Mouse (Mus musculus) thymus, postnatal 14 days (tissue): ENCODE data around the gene Taf7l.
A peak's percentile ranks its signal among the peaks of the same experiment; 100 is the strongest.

Experiments
- DNase-seq: peaks from one replicate; pipeline ENCODE4 v3.0.0; 2021

Taf7l gene

DNA sequence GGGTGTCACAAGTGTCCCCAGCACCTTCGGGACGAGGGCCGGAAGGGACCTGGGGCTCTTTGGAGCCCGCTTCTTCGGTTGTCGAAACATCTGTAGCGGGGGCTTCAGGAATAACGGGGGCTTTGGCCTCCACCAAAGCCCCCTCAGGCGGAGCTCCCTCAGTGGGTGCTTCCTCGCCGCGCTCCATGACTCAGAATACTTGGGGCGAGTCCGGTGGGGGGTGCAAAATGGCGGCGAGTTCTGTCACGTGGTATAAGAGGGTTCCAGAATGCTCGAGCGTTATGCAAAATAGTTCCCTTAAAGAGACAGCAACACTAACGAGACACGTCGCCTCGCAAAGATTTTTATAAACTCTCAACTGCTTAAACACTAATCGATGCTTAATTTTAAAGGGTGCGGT is at the start of gene Taf7l:
Taf7l (minus strand) TSS at position 201 of the 400 bp plus-strand sequence.
- DNase-seq: no peak

DNA sequence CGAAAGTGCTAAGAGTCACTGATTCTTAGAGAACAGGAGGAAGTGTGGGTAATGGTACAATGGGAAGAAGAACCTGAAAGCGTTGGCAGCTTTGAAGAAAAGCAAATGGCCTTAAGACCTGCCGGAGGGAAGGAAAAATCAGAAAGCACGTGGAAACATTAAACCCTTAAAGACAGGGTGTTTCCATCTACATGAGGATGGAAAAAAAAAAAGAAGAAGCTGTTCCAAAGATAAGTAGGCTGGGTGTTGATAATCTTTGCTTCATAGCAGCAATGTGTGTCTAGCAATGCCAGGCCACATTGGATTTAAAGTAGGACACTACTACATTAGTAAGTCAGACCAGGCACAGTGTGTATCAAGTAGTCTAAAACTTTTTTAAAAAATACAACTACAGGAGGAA is 49.0 kb upstream of the Taf7l start:
- DNase-seq: no peak

DNA sequence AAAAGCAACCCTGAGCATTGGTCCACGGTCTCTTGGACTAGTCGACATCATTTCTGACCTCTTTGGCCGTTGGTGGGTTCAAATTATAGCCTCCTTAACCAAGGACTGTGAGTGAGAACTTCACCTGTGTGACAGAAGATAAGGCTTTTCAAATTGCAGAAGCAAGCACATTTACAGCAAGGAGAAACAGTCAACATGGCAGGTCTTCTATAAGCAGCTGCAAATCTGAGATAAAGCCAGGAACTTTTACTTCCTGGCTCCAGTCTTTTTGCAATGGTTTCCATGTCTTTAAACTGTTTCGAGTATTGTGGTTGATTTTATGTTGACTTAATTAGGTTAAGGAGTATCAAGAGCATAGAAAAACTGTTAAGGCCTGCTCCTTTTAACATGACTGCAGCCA is 47.5 kb upstream of the Taf7l start:
- DNase-seq: no peak

DNA sequence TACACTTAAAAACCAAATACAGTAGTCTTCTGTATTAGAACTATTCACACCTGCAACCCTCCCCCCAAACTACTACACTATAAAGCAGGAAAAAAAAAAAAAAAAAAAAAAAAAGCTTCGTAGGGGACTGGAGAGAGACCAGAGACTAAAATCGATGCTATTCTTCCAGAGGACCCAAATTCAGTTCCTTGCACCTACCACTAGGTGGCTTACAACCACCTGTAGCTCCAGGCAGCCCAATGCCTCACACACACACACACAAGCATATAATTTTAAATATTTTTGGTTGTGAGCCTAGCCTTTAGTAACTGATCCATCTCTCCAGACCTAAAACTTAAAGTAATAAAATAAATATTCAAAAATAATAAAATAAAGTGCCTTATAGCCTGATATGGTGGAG is 33.2 kb upstream of the Taf7l start:
- no peak for DNase-seq

DNA sequence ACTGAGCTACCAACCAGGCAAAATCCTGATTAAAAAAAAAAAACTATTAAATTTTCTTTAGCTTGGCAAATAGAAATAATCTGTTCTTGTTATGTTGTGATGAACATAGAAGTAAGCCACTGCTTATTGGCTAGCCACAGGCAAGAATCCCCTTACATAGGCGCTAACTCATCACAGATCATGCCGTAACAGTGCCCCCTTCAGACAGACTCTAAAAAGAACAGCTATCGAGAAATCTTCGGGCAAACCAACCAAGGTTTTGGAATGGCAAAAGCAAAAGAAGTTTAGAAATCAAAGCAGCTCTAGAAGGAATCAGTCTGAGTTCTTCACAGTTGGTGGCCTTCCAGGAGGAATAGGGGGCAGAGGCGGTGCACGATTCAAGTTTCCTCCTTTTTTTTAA is 31.7 kb upstream of the Taf7l start:
- DNase-seq: no peak

DNA sequence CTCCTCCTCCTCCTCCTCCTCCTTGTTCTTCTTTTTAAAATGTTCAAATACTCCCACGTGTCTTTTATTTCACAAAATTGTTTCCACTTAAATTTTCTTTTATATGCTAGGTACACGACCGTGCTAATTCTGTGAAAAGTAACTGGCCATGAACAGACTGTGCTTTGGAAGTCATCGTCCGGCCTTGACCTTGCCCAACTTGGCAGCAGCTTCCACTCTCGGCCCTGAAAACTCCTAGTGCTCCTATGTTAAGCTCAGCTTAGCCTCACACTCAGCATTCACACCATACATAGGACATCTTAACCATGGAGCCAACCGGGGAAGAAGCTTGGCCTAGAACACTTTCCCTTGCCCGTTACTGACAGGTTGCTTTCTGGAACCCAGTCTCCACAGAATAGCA is 24.4 kb upstream of the Taf7l start:
- DNase-seq: no peak

DNA sequence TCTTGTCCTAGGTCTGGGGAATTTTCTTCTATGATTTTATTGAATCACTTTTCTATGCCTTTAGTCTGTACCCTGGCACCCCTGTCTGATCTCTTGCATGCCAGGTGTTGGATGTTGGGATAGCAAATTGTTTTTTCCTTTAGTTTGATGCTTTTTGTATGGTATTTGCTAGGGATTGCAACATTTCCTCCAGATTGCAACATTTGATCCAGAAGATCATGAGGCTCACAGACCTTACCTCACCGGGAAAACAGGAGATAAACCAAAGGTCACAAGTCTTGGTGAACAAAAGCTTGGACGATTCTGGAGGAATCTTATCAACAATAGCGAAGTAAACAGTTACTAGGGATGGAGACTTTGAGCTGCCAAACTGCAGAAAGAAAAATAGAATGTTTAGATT is 5.4 kb upstream of the Taf7l start:
- no peak for DNase-seq

DNA sequence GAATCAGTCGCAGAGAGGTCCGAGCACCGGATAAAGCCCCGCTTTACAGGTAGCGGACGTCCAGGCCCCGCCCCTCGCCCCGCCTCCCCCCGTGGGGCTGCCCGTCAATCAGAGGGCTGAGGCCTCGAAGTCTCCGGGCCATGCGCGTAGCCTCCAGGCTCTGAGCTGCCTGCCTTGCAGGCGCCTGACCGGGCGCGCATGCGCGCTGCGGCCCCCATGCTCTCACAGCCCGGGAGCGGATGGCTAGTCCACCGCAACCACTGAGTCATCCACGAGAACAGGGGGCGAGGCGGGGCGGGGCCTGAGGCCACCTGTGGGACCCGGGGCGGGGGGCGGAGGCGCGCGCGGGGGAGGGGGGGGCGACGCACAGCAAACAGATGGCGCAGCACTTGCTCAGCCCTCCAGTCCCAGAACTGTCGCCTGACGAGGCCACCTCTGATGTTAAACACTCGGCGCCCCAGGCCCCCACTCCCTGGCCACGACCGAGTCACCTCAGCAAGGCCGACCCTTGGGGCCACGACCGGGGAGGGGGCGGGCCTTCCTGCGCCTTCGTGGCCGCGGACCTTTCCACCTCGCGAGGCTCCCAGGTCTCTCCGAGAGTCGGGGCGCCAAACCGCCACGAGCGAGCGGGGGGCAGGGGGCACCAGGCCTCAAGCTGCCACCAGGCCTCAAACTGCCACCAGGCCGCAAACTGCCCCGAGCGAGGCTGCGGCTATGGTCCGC is 1.1 kb downstream of the Taf7l start:
- peak; percentile 4 for DNase-seq

DNA sequence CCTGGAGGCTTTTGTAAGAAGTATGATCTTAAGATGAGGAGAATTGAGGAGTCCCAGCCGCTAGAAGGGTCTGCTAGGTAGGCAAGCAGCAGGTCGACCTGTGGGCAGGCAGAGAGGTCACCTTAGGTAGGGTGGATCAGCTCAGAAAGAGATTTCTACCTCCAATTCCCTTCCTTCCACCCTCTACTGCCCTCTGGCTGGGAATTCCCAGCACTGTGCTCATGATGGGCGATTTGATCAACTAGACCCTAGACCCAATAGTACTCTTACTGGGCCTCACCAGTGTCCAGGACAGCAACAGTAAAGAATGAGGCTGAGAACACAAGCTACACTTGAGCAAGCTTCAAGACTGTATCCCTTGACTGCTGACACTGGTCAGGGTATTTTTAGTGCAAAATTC is 49.0 kb downstream of the Taf7l start:
- no peak for DNase-seq

DNA sequence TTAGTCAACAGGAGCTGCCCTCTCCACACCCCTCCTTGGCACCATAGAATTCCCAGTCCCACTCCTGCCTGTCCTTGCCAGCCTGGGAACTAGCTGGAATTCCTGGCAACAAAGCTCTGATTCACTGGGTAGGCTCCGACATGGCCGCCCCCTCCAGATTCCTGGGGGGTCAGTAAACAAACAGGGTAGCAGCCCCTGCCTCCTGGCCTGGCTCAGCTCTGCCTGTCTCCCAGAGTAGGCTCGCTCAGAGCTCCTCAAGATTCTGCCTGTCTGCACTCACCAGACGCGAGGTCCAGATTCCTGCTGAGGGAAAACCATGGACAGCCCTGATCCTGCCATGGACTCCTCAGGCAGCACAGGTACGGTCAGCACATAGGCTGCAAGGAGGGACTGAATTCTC is 49.5 kb downstream of the Taf7l start:
- DNase-seq: no peak

DNA sequence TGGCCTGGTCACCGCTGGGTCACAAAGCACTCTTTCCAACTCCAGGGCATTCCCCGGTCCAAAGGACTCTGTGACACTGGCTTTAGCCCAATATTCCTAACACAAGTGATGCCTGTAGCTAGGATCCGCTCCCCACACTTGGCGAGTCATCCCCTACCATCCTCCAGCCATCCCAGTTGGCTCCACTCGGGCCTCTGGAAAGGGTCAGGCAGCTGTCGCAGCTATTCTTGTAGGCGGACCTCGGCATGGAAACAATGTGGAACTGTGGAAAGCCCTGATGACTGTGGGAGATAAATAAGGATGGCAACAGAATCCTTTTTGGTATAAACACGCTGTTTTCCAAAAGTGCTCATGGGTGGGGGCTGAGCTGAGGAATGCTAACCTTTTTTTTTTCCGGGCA is 50.5 kb downstream of the Taf7l start:
- DNase-seq: no peak

DNA sequence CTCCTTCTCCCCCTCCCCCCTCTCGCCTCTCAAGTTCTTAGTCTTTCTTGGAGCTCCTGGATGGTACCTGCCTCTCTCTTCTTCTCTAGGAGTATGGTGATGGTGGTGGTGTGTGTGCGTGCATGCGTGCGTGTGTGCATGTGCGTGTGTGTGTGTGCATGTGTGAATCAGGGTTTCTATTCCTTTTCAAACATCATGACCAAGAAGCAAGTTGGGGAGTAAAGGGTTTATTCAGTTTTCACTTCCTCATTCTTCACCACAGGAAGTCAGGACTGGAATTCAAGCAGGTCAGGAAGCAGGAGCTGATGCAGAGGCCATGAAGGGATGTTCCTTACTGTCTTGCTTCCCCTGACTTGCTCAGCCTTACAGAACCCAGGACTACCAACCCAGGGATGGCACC is 52.0 kb downstream of the Taf7l start:
- DNase-seq: no peak

DNA sequence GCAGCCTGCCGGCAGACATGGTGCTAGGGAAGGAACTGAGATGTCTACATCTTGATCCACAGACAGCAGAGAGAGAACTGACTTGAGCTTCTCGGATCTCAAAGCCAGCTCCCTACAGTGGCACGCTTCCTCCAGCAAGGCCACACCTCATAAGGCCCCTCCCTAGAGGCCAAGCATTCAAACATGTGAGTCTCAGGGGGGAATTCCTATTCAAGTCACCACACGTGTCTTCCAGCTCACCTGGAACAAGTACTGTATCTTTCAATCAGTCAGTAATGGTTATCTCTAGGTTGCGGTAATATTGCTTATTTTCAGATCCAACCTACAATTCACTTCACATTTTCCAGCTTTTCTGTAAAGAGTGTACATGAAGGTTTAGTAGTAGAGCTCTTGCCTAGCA is 56.2 kb downstream of the Taf7l start:
- DNase-seq: no peak

DNA sequence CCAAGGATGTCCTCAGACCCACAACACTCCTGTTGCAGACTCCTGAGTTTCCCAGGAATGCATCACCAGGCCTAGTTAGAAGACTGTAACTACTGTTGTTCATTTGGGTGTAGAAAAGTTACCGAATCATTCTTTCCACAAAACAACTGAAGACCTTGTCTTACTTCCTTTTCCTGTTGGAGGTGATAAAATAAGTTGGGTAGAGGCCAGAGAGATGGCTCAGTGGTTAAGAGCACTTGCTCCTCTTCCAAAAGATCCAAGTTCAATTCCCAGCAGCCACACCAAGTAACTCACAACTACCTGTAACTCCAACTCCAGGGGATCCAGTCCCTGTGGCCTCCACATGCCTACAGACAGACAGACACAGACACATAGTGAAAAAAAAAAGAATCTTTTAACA is 64.2 kb downstream of the Taf7l start:
- no peak for DNase-seq
